ENCODE assay signal across 14 mouse cellular contexts in genomic region chr3:102311482-102312225, GRCm38 (mm10).
DNase-seq lines count a peak whose midpoint lies in the region; ATAC-seq lines count a peak whose summit lies in the region.
"Had no signal": no experiment of that assay in that cellular context is flagged by ENCODE, and none has a peak within 500 bp of the region (broad histone marks: within the 10 kb centered on the region; RNA-seq: fewer than 3 reads in every experiment).

No protein-coding gene starts in this region.

- DNase-seq in intestine, embryonic 14.5 days (ENCODE audit: low spot score), result peak; percentile 57
- DNase-seq in urinary bladder, postnatal 14 days (ENCODE audit: low spot score), result peak; percentile 14
- no peak for DNase-seq in urinary bladder, postnatal 36 days (ENCODE audit: low spot score in 2 of 2)
- DNase-seq in heart, postnatal 14 days, result peak; percentile 22 to 28
- DNase-seq in right cerebral cortex, adult 2 months (ENCODE audit: low spot score in 2 of 2), result no peak
- no peak for DNase-seq in cerebellum, postnatal 4 days (ENCODE audit: low spot score in 2 of 2)
- DNase-seq: cerebellum, adult 11-12 months; kidney, adult 18-20 months had no signal

- no peak overlapping the region for H3K9ac ChIP-seq in intestine, embryonic 14.5 days (ENCODE audit: low read length)
- H3K9ac ChIP-seq in intestine, embryonic 15.5 days, result no peak overlapping the region
- H3K9ac ChIP-seq: hindbrain, embryonic 13.5 days; midbrain, embryonic 15.5 days had no signal

- ATAC-seq in intestine, embryonic 14.5 days (replicated peaks; ENCODE audit: low FRiP score, low TSS enrichment, low read depth), result 0 out of 2 replicates have a peak, but pooled peaks have one; percentile 47
- no peak for ATAC-seq in intestine, embryonic 15.5 days
- ATAC-seq: midbrain, embryonic 15.5 days; Patski had no signal

- H3K4me3 ChIP-seq in intestine, embryonic 14.5 days (ENCODE audit: low read depth, low read length), result no peak overlapping the region
- H3K4me3 ChIP-seq in intestine, embryonic 15.5 days (replicated peaks), result no peak overlapping the region
- H3K4me3 ChIP-seq: hindbrain, embryonic 13.5 days; midbrain, embryonic 15.5 days had no signal

- no peak overlapping the region for H3K4me2 ChIP-seq in intestine, embryonic 14.5 days (ENCODE audit: low read length)
- H3K4me2 ChIP-seq in intestine, embryonic 15.5 days (replicated peaks), result no peak overlapping the region
- H3K4me2 ChIP-seq: hindbrain, embryonic 13.5 days; liver, embryonic 11.5 days; midbrain, embryonic 15.5 days had no signal

- intact Hi-C loops in heart, postnatal 14 days (cut with DNase I), result loop anchor here (2.0 kb wide), 1 partner anchor 379 kb away; no protein-coding TSS in a partner anchor

- H3K9me3 ChIP-seq in intestine, embryonic 14.5 days (ENCODE audit: control insufficient read depth, low read length), result no peaks in the 10 kb centered on the region
- no peaks in the 10 kb centered on the region for H3K9me3 ChIP-seq in intestine, embryonic 15.5 days
- H3K9me3 ChIP-seq: hindbrain, embryonic 13.5 days; midbrain, embryonic 15.5 days had no signal

- no peaks in the 10 kb centered on the region for H3K27me3 ChIP-seq in intestine, embryonic 14.5 days (replicated peaks; ENCODE audit: control insufficient read depth, insufficient read depth, low read length)
- no peaks in the 10 kb centered on the region for H3K27me3 ChIP-seq in intestine, embryonic 15.5 days (replicated peaks)
- H3K27me3 ChIP-seq: CH12.LX; hindbrain, embryonic 13.5 days; midbrain, embryonic 15.5 days; Patski had no signal

- H3K27ac ChIP-seq in intestine, embryonic 14.5 days (ENCODE audit: low read depth), result no peak overlapping the region
- H3K27ac ChIP-seq in intestine, embryonic 15.5 days, result no peak overlapping the region
- H3K27ac ChIP-seq: hindbrain, embryonic 13.5 days; midbrain, embryonic 15.5 days had no signal

- peaks cover 5% of the 10 kb centered on the region for H3K4me1 ChIP-seq in intestine, embryonic 14.5 days (replicated peaks; ENCODE audit: control insufficient read depth, insufficient read depth, low read length)
- no peaks in the 10 kb centered on the region for H3K4me1 ChIP-seq in intestine, embryonic 15.5 days (replicated peaks)
- H3K4me1 ChIP-seq: hindbrain, embryonic 13.5 days; midbrain, embryonic 15.5 days had no signal

- whole genome bisulfite sequencing in intestine, embryonic 14.5 days, result 39% methylated on average over 15 of the region's 15 CpGs
- 42% methylated on average over 15 of the region's 15 CpGs for WGBS in intestine, embryonic 15.5 days

- no peaks in the 10 kb centered on the region for H3K36me3 ChIP-seq in intestine, embryonic 14.5 days (ENCODE audit: control insufficient read depth, insufficient read depth, low read length)
- H3K36me3 ChIP-seq in intestine, embryonic 15.5 days, result no peaks in the 10 kb centered on the region
- H3K36me3 ChIP-seq: hindbrain, embryonic 13.5 days; midbrain, embryonic 15.5 days had no signal

Comparison
In these comparisons a context has a peak if more than half of its experiments do, and no peak if none do; other contexts are left out.
1. DNase-seq: peak in intestine, embryonic 14.5 days (single experiment), urinary bladder, postnatal 14 days (single experiment) and heart, postnatal 14 days (2 of 2); none in urinary bladder, postnatal 36 days (0 of 2), right cerebral cortex, adult 2 months (0 of 2) and cerebellum, postnatal 4 days (0 of 2).